Mouse (Mus musculus): ENCODE measurements around the gene Ticam1. TPM values are rescaled to one million over a fixed set of nuclear protein-coding genes. Genes with fewer than 3 reads are reported as not detected.

Gene Ticam1
- polyA plus RNA-seq, 1 experiment from 2014 or later: 2.4 TPM

- WGBS: 83% methylated on average over 4 of the region's 4 CpGs
- Histone ChIP-seq H3K4me3 (ENCODE audit: low read depth, low read length) (no peak overlapping the region), H3K9me3 (ENCODE audit: control insufficient read depth, low read length) (no peaks in the 10 kb centered on the region), H3K27me3 (ENCODE audit: control insufficient read depth, insufficient read depth, low read length) (no peaks in the 10 kb centered on the region), H3K27ac (ENCODE audit: low read depth, low read length) (no peak overlapping the region), H3K9ac (ENCODE audit: low read length) (no peak overlapping the region), H3K4me1 (ENCODE audit: control insufficient read depth, insufficient read depth, low read length) (peaks cover 9% of the 10 kb centered on the region; the same call in 1 of the 2 replicates), H3K36me3 (ENCODE audit: control insufficient read depth, insufficient read depth, low read length) (no peaks in the 10 kb centered on the region; the same call in 1 of the 2 replicates), H3K4me2 (ENCODE audit: low read depth) (no peak overlapping the region)
- DNase-seq (ENCODE audit: low spot score) (no peak), ATAC-seq (ENCODE audit: insufficient read depth, low FRiP score, low TSS enrichment) (no peak)
These were observed 21.9 kb downstream of the Ticam1 start for GRCm38 (mm10) chr17:56254695-56255094.

- WGBS: 31% methylated on average over 6 of the region's 6 CpGs
- DNase-seq (ENCODE audit: low spot score) (peak; percentile 76), ATAC-seq (ENCODE audit: insufficient read depth, low FRiP score, low TSS enrichment) (peak; percentile 25; the same call in 1 of the 2 replicates)
- Histone ChIP-seq H3K9ac (ENCODE audit: low read length) (no peak overlapping the region), H3K27ac (ENCODE audit: low read depth, low read length) (no peak overlapping the region), H3K36me3 (ENCODE audit: control insufficient read depth, insufficient read depth, low read length) (no peaks in the 10 kb centered on the region), H3K4me3 (ENCODE audit: low read depth, low read length) (no peak overlapping the region), H3K27me3 (ENCODE audit: control insufficient read depth, insufficient read depth, low read length) (no peaks in the 10 kb centered on the region), H3K4me2 (ENCODE audit: low read depth) (no peak overlapping the region), H3K9me3 (ENCODE audit: control insufficient read depth, low read length) (no peaks in the 10 kb centered on the region), H3K4me1 (ENCODE audit: control insufficient read depth, insufficient read depth, low read length) (peaks cover 6% of the 10 kb centered on the region; the same call in 1 of the 2 replicates)
These were observed 25.3 kb downstream of the Ticam1 start for GRCm38 (mm10) chr17:56251136-56251829.

- 63% methylated on average over 7 of the region's 7 CpGs for WGBS
- ATAC-seq (ENCODE audit: insufficient read depth, low FRiP score, low TSS enrichment): no peak
- Histone ChIP-seq H3K36me3 (ENCODE audit: control insufficient read depth, insufficient read depth, low read length) (no peaks in the 10 kb centered on the region), H3K27me3 (ENCODE audit: control insufficient read depth, insufficient read depth, low read length) (no peaks in the 10 kb centered on the region), H3K4me2 (ENCODE audit: low read depth) (no peak overlapping the region), H3K27ac (ENCODE audit: low read depth, low read length) (no peak overlapping the region), H3K4me3 (ENCODE audit: low read depth, low read length) (no peak overlapping the region), H3K9ac (ENCODE audit: low read length) (no peak overlapping the region), H3K4me1 (ENCODE audit: control insufficient read depth, insufficient read depth, low read length) (no peaks in the 10 kb centered on the region; the same call in 1 of the 2 replicates), H3K9me3 (ENCODE audit: control insufficient read depth, low read length) (no peaks in the 10 kb centered on the region)
- no peak for DNase-seq (ENCODE audit: low spot score)
These were observed 31.0 kb downstream of the Ticam1 start for GRCm38 (mm10) chr17:56245608-56246007.

- Histone ChIP-seq H3K4me3 (ENCODE audit: low read depth, low read length) (peak overlapping the region; percentile 32), H3K4me2 (ENCODE audit: low read depth) (peak overlapping the region; percentile 39), H3K27ac (ENCODE audit: low read depth, low read length) (no peak overlapping the region), H3K9ac (ENCODE audit: low read length) (peak overlapping the region; percentile 26; the same call in 1 of the 2 replicates), H3K36me3 (ENCODE audit: control insufficient read depth, insufficient read depth, low read length) (no peaks in the 10 kb centered on the region), H3K9me3 (ENCODE audit: control insufficient read depth, low read length) (no peaks in the 10 kb centered on the region), H3K27me3 (ENCODE audit: control insufficient read depth, insufficient read depth, low read length) (no peaks in the 10 kb centered on the region), H3K4me1 (ENCODE audit: control insufficient read depth, insufficient read depth, low read length) (no peaks in the 10 kb centered on the region)
- peak; percentile 55; the same call in 1 of the 2 replicates for ATAC-seq (ENCODE audit: insufficient read depth, low FRiP score, low TSS enrichment)
- WGBS: 2% methylated on average over 33 of the region's 33 CpGs
- peak; percentile 89 for DNase-seq (ENCODE audit: low spot score)
These were observed 34.8 kb downstream of the Ticam1 start for GRCm38 (mm10) chr17:56241541-56242401.

- no peaks in the 10 kb centered on the region for H3K27me3 ChIP-seq (ENCODE audit: control insufficient read depth, insufficient read depth, low read length)
- no peaks in the 10 kb centered on the region for H3K9me3 ChIP-seq (ENCODE audit: control insufficient read depth, low read length)
- no peak overlapping the region for H3K4me3 ChIP-seq (ENCODE audit: low read depth, low read length)
- ATAC-seq (ENCODE audit: insufficient read depth, low FRiP score, low TSS enrichment): peak; percentile 93
- H3K9ac ChIP-seq (ENCODE audit: low read length): no peak overlapping the region
- peaks cover 4% of the 10 kb centered on the region; the same call in 1 of the 2 replicates for H3K4me1 ChIP-seq (ENCODE audit: control insufficient read depth, insufficient read depth, low read length)
- no peak overlapping the region for H3K27ac ChIP-seq (ENCODE audit: low read depth, low read length)
- WGBS: 2% methylated on average over 14 of the region's 14 CpGs
- peak; percentile 83 for DNase-seq (ENCODE audit: low spot score)
- H3K36me3 ChIP-seq (ENCODE audit: control insufficient read depth, insufficient read depth, low read length): no peaks in the 10 kb centered on the region
- H3K4me2 ChIP-seq (ENCODE audit: low read depth): no peak overlapping the region
These were observed 42.6 kb downstream of the Ticam1 start for GRCm38 (mm10) chr17:56233818-56234469.

GRCm38 (mm10) chr17:56233389-56233788, 43.2 kb downstream of the Ticam1 start:
- Histone ChIP-seq H3K4me3 (ENCODE audit: low read depth, low read length) (no peak overlapping the region), H3K4me1 (ENCODE audit: control insufficient read depth, insufficient read depth, low read length) (peaks cover 4% of the 10 kb centered on the region; the same call in 1 of the 2 replicates), H3K4me2 (ENCODE audit: low read depth) (no peak overlapping the region), H3K27ac (ENCODE audit: low read depth, low read length) (no peak overlapping the region), H3K27me3 (ENCODE audit: control insufficient read depth, insufficient read depth, low read length) (no peaks in the 10 kb centered on the region), H3K36me3 (ENCODE audit: control insufficient read depth, insufficient read depth, low read length) (no peaks in the 10 kb centered on the region), H3K9me3 (ENCODE audit: control insufficient read depth, low read length) (no peaks in the 10 kb centered on the region), H3K9ac (ENCODE audit: low read length) (no peak overlapping the region)
- DNase-seq (ENCODE audit: low spot score) (no peak), ATAC-seq (ENCODE audit: insufficient read depth, low FRiP score, low TSS enrichment) (peak; percentile 22; the same call in 1 of the 2 replicates)
- WGBS: 53% methylated on average over 8 of the region's 8 CpGs

GRCm38 (mm10) chr17:56229943-56230342, 46.6 kb downstream of the Ticam1 start:
- Histone ChIP-seq H3K4me1 (ENCODE audit: control insufficient read depth, insufficient read depth, low read length) (peaks cover 4% of the 10 kb centered on the region; the same call in 1 of the 2 replicates), H3K36me3 (ENCODE audit: control insufficient read depth, insufficient read depth, low read length) (no peaks in the 10 kb centered on the region), H3K9ac (ENCODE audit: low read length) (no peak overlapping the region), H3K9me3 (ENCODE audit: control insufficient read depth, low read length) (no peaks in the 10 kb centered on the region), H3K4me2 (ENCODE audit: low read depth) (no peak overlapping the region), H3K27me3 (ENCODE audit: control insufficient read depth, insufficient read depth, low read length) (no peaks in the 10 kb centered on the region), H3K27ac (ENCODE audit: low read depth, low read length) (no peak overlapping the region), H3K4me3 (ENCODE audit: low read depth, low read length) (no peak overlapping the region)
- no peak for DNase-seq (ENCODE audit: low spot score)
- 70% methylated on average over 10 of the region's 10 CpGs for WGBS
- no peak for ATAC-seq (ENCODE audit: insufficient read depth, low FRiP score, low TSS enrichment)

GRCm38 (mm10) chr17:56226566-56226965, 50.0 kb downstream of the Ticam1 start:
- Histone ChIP-seq H3K4me2 (ENCODE audit: low read depth) (no peak overlapping the region), H3K9ac (ENCODE audit: low read length) (no peak overlapping the region), H3K9me3 (ENCODE audit: control insufficient read depth, low read length) (no peaks in the 10 kb centered on the region), H3K36me3 (ENCODE audit: control insufficient read depth, insufficient read depth, low read length) (no peaks in the 10 kb centered on the region), H3K27ac (ENCODE audit: low read depth, low read length) (no peak overlapping the region), H3K4me3 (ENCODE audit: low read depth, low read length) (no peak overlapping the region), H3K27me3 (ENCODE audit: control insufficient read depth, insufficient read depth, low read length) (no peaks in the 10 kb centered on the region), H3K4me1 (ENCODE audit: control insufficient read depth, insufficient read depth, low read length) (no peaks in the 10 kb centered on the region)
- WGBS: 73% methylated on average over 3 of the region's 3 CpGs
- ATAC-seq (ENCODE audit: insufficient read depth, low FRiP score, low TSS enrichment): no peak
- DNase-seq (ENCODE audit: low spot score): no peak
